Mouse (Mus musculus) liver, postnatal 0 days (tissue): Measurements from ENCODE around the gene Zfp933.
"Not testable (repeated sequence)": the region's sequence is repeated elsewhere in the genome, so short reads cannot be mapped to it uniquely, and the experiment has no call there.

Experiments used
- CTCF ChIP-seq: sonication (generic); IDR thresholded peaks from 2 replicates; pipeline ENCODE4 v1.5.1; 2016; ENCODE audit warnings: antibody characterized with exemption, low read depth
- EP300 ChIP-seq: IDR thresholded peaks from 2 replicates; pipeline ENCODE4 v1.6.1; 2016; ENCODE audit warnings: antibody characterized with exemption, low read depth, mild to moderate bottlenecking

- not testable (repeated sequence) for TF ChIP-seq CTCF, EP300
Measured at GRCm38 (mm10) chr4:147866793-147867192, 18.6 kb upstream of the Zfp933 start.
